Mouse (Mus musculus): ENCODE results near the gene Tnfrsf9. TPM values are rescaled to one million over a fixed set of nuclear protein-coding genes. Genes with fewer than 3 reads are reported as not detected.
A peak's percentile ranks its signal among the peaks of the same experiment; 100 is the strongest.

Tnfrsf9 gene
- polyA plus RNA-seq, 1 experiment from 2014 or later = 1.5 TPM

DNA sequence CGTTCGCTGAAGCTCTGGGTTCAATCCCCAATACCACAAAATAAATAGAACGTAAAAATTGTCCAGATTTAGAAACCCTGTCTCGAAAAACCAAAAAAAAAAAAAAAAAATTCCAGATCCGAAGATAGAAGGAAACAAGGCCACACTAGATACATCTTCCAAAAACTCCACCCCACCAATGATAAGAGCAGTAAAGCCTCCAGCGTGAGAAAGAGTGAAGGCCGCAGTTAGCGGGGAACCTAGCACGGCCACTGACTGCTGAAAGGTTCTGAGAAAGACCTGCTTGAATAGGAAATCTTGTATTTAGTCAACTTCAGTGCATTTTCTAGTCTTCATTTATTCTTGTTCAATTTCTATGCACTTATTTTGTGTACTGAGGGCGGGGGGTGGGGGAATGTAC is 39.0 kb upstream of the Tnfrsf9 start:
- peaks cover 11% of the 10 kb centered on the region for H3K4me1 ChIP-seq (replicated peaks)
- no peak overlapping the region for H3K4me3 ChIP-seq (replicated peaks)
- WGBS = 51% methylated on average over 10 of the region's 10 CpGs
- no peak overlapping the region for H3K4me2 ChIP-seq (replicated peaks)
- no peaks in the 10 kb centered on the region for H3K36me3 ChIP-seq
- H3K9me3 ChIP-seq = no peaks in the 10 kb centered on the region
- H3K27ac ChIP-seq = no peak overlapping the region
- no peak for ATAC-seq
- no peaks in the 10 kb centered on the region for H3K27me3 ChIP-seq (replicated peaks)
- no peak overlapping the region for H3K9ac ChIP-seq

DNA sequence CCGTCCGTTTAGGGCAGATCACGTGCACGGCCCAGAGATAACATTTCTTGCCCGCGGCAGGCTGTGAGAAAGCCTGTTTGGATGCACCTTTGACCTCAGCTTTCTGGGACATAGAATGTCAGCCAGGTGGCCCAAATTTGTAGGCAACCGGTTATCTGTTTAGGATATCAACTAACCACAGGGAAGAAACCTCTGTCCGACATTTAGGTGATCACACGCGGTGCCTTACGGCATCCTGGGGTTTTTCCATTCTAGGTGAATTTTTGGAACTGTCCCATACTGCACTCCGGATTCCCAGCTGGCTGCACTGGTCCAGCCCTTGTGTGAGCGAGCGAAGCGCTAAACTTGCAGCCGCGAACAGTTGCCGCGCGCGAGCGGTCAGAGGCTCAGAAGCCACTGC is 34.7 kb upstream of the Tnfrsf9 start:
- no peaks in the 10 kb centered on the region for H3K4me1 ChIP-seq (replicated peaks)
- no peak overlapping the region for H3K27ac ChIP-seq
- 96% methylated on average over 22 of the region's 22 CpGs for WGBS
- no peaks in the 10 kb centered on the region for H3K27me3 ChIP-seq (replicated peaks)
- no peak overlapping the region for H3K4me2 ChIP-seq (replicated peaks)
- H3K9ac ChIP-seq = no peak overlapping the region
- H3K9me3 ChIP-seq = 0 out of 2 replicates have a peak, but pooled peaks cover 2% of the 10 kb centered on the region
- ATAC-seq = no peak
- H3K4me3 ChIP-seq (replicated peaks) = no peak overlapping the region
- no peaks in the 10 kb centered on the region for H3K36me3 ChIP-seq

- no peaks in the 10 kb centered on the region for H3K36me3 ChIP-seq
- no peak for ATAC-seq
- no peaks in the 10 kb centered on the region for H3K27me3 ChIP-seq (replicated peaks)
- H3K9ac ChIP-seq = no peak overlapping the region
- no peak overlapping the region for H3K27ac ChIP-seq
- no peaks in the 10 kb centered on the region for H3K4me1 ChIP-seq (replicated peaks)
- no peak overlapping the region for H3K4me3 ChIP-seq (replicated peaks)
- WGBS = 86% methylated on average over 5 of the region's 5 CpGs
- H3K9me3 ChIP-seq = 0 out of 2 replicates have a peak, but pooled peaks cover 2% of the 10 kb centered on the region
- no peak overlapping the region for H3K4me2 ChIP-seq (replicated peaks)
Measured at GRCm38 (mm10) chr4:150880364-150880763, 34.0 kb upstream of the Tnfrsf9 start.

GRCm38 (mm10) chr4:150882632-150883031 is 31.7 kb upstream of the Tnfrsf9 start:
- no peak overlapping the region for H3K27ac ChIP-seq
- no peaks in the 10 kb centered on the region for H3K27me3 ChIP-seq (replicated peaks)
- ATAC-seq = no peak
- 89% methylated on average over 5 of the region's 5 CpGs for WGBS
- H3K9me3 ChIP-seq = 0 out of 2 replicates have a peak, but pooled peaks cover 2% of the 10 kb centered on the region
- H3K4me2 ChIP-seq (replicated peaks) = no peak overlapping the region
- H3K4me3 ChIP-seq (replicated peaks) = no peak overlapping the region
- H3K36me3 ChIP-seq = no peaks in the 10 kb centered on the region
- no peak overlapping the region for H3K9ac ChIP-seq
- H3K4me1 ChIP-seq (replicated peaks) = no peaks in the 10 kb centered on the region

- Histone ChIP-seq H3K27ac (no peak overlapping the region), H3K4me3 (replicated peaks) (no peak overlapping the region), H3K4me1 (replicated peaks) (peaks cover 21% of the 10 kb centered on the region), H3K9ac (no peak overlapping the region), H3K36me3 (no peaks in the 10 kb centered on the region), H3K9me3 (no peaks in the 10 kb centered on the region), H3K4me2 (replicated peaks) (no peak overlapping the region), H3K27me3 (replicated peaks) (no peaks in the 10 kb centered on the region)
- no peak for ATAC-seq
- WGBS = 78% methylated on average over 5 of the region's 5 CpGs
Measured at GRCm38 (mm10) chr4:150887903-150888302, 26.5 kb upstream of the Tnfrsf9 start.

DNA sequence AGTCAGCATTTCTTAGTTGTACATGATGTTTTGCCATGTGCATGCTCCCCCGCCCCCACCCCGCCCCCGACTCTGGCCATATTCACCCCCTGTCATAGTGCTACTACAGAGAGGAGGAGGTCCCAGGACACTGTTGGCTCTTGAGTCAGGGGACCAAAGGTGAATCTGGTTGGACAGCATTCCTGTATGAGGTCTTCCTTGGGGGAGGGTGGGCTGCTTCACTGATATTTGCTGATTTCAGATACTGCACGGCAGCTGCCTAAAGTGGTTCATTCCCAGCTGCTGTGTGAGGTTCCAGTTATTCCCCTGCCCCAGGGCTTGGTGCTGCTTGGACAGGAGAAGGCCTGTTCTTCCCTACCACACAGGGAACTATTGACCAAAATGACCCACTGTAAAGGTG is 25.9 kb upstream of the Tnfrsf9 start:
- 59% methylated on average over 4 of the region's 4 CpGs for WGBS
- Histone ChIP-seq H3K4me2 (replicated peaks) (no peak overlapping the region), H3K36me3 (no peaks in the 10 kb centered on the region), H3K27ac (no peak overlapping the region), H3K9ac (no peak overlapping the region), H3K4me3 (replicated peaks) (no peak overlapping the region), H3K9me3 (no peaks in the 10 kb centered on the region), H3K4me1 (replicated peaks) (peaks cover 21% of the 10 kb centered on the region), H3K27me3 (replicated peaks) (no peaks in the 10 kb centered on the region)
- no peak for ATAC-seq

DNA sequence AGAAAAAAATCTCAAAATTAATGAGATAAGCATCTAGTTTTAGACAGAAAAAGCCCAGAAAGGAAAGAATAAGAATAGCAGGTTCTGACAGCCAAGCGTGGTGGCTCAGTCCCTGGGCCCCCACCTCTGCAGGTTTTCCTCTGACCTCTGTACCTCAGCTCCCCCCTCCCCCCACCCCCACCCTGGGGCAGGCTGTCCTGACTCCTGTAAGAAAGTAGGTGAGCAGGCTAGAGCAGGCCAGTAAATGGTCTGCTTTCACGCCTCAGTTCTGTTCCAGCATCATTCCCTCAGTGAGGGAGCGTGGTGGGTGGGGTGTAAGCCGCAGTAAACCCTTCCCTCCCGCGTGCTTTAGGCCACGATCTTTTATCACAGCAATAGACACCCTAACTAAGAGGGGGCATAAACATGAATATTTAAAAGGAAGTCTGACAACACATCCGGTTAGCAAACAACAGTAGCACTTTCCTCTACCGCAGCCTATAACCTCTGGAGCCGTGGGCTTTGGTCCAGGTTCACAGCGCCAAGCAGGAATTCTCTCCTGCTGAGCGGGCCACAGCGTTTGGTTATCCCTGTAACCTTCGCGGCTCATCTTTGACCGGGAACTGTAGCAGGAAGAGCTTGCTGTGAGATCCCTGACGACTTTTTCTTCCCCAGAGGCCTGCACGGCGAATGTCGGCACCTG is 24.9 kb upstream of the Tnfrsf9 start:
- Histone ChIP-seq H3K4me3 (replicated peaks) (no peak overlapping the region), H3K9me3 (no peaks in the 10 kb centered on the region), H3K27me3 (replicated peaks) (no peaks in the 10 kb centered on the region), H3K36me3 (no peaks in the 10 kb centered on the region), H3K4me1 (replicated peaks) (peaks cover 24% of the 10 kb centered on the region), H3K27ac (peak overlapping the region; percentile 56), H3K9ac (0 out of 2 replicates have a peak overlapping the region, but pooled peaks have one; percentile 3), H3K4me2 (replicated peaks) (peak overlapping the region; percentile 49)
- 31% methylated on average over 20 of the region's 20 CpGs for WGBS
- ATAC-seq = peak; percentile 77

GRCm38 (mm10) chr4:150889955-150890315 is 24.4 kb upstream of the Tnfrsf9 start:
- Histone ChIP-seq H3K27ac (peak overlapping the region; percentile 56), H3K36me3 (no peaks in the 10 kb centered on the region), H3K4me3 (replicated peaks) (no peak overlapping the region), H3K4me2 (replicated peaks) (peak overlapping the region; percentile 49), H3K9ac (0 out of 2 replicates have a peak overlapping the region, but pooled peaks have one; percentile 3), H3K4me1 (replicated peaks) (peaks cover 29% of the 10 kb centered on the region), H3K9me3 (no peaks in the 10 kb centered on the region), H3K27me3 (replicated peaks) (no peaks in the 10 kb centered on the region)
- WGBS = 22% methylated on average over 13 of the region's 13 CpGs
- peak; percentile 75 for ATAC-seq

GRCm38 (mm10) chr4:150891308-150891707 is 23.1 kb upstream of the Tnfrsf9 start:
- H3K27me3 ChIP-seq (replicated peaks) = no peaks in the 10 kb centered on the region
- no peak overlapping the region for H3K4me3 ChIP-seq (replicated peaks)
- H3K36me3 ChIP-seq = no peaks in the 10 kb centered on the region
- no peak overlapping the region for H3K9ac ChIP-seq
- H3K4me1 ChIP-seq (replicated peaks) = peaks cover 38% of the 10 kb centered on the region
- H3K9me3 ChIP-seq = no peaks in the 10 kb centered on the region
- H3K27ac ChIP-seq = no peak overlapping the region
- no peak for ATAC-seq
- 68% methylated on average over 5 of the region's 5 CpGs for WGBS
- no peak overlapping the region for H3K4me2 ChIP-seq (replicated peaks)

DNA sequence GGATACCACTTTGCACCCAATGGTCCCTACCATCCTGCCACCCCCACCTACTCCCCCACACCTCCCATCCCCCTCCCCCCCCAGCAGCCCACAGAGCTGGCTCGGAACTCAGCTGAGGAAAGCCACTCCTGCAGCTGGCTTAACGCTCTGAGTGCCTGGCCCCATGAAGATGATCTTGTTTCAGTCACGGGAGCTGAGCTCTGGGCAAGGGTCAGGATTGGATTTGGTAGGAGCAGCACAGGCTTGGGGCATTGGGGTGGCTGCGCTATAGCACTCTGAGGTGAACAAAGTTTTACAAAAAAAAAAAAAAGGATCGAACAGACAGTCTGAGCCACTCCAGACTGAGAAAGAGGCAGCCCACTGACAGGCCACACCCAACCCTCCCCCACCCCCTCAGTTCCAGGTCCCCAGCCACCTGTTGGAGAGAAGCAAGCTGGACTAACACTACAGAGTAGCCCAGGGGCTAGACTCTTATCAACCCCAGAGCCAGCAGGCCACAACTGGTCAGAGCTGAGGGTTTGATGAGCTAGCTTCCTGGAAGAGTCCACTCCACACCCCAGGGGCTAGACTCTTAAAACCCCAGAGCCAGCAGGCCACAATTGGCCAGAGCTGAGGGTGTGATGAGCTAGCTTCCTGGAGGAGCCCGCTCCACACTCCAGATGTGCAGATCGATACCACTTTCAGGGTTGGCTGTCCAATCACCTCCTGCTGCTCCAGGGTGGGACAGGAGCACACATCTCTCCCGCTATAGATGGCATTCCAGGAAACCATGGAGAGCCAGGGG is 19.5 kb upstream of the Tnfrsf9 start:
- Histone ChIP-seq H3K4me1 (replicated peaks) (peaks cover 22% of the 10 kb centered on the region), H3K27ac (no peak overlapping the region), H3K4me2 (replicated peaks) (no peak overlapping the region), H3K36me3 (peaks cover 26% of the 10 kb centered on the region), H3K4me3 (replicated peaks) (no peak overlapping the region), H3K9ac (no peak overlapping the region), H3K9me3 (no peaks in the 10 kb centered on the region), H3K27me3 (replicated peaks) (no peaks in the 10 kb centered on the region)
- ATAC-seq = peak; percentile 13; the same call in 1 of the 2 replicates
- 65% methylated on average over 8 of the region's 8 CpGs for WGBS

- Histone ChIP-seq H3K27me3 (replicated peaks) (no peaks in the 10 kb centered on the region), H3K4me1 (replicated peaks) (peaks cover 17% of the 10 kb centered on the region), H3K9me3 (no peaks in the 10 kb centered on the region), H3K9ac (no peak overlapping the region), H3K4me3 (replicated peaks) (no peak overlapping the region), H3K27ac (no peak overlapping the region), H3K4me2 (replicated peaks) (no peak overlapping the region), H3K36me3 (peaks cover 41% of the 10 kb centered on the region)
- WGBS = 92% methylated on average over 26 of the region's 26 CpGs
- ATAC-seq = no peak
Measured at GRCm38 (mm10) chr4:150896896-150897624, 17.3 kb upstream of the Tnfrsf9 start.

- Histone ChIP-seq H3K27ac (no peak overlapping the region), H3K9ac (no peak overlapping the region), H3K27me3 (replicated peaks) (no peaks in the 10 kb centered on the region), H3K4me1 (replicated peaks) (peaks cover 17% of the 10 kb centered on the region), H3K4me3 (replicated peaks) (no peak overlapping the region), H3K36me3 (peaks cover 56% of the 10 kb centered on the region), H3K9me3 (no peaks in the 10 kb centered on the region), H3K4me2 (replicated peaks) (no peak overlapping the region)
- 54% methylated on average over 13 of the region's 13 CpGs for WGBS
- peak; percentile 64 for ATAC-seq
Measured at GRCm38 (mm10) chr4:150898716-150899365, 15.5 kb upstream of the Tnfrsf9 start.

Data from intestine, embryonic 15.5 days (tissue).